Mouse (Mus musculus): Measurements from ENCODE around the gene Spop. TPM values are rescaled to one million over a fixed set of nuclear protein-coding genes. Genes with fewer than 3 reads are reported as not detected.
A peak's percentile ranks its signal among the peaks of the same experiment; 100 is the strongest.

Gene Spop
- polyA plus RNA-seq, 1 experiment from 2014 or later: 96.0 TPM

- Histone ChIP-seq H3K4me2 (replicated peaks; ENCODE audit: low read depth) (no peak overlapping the region), H3K9ac (ENCODE audit: low read length) (no peak overlapping the region), H3K4me3 (ENCODE audit: low read depth, low read length) (no peak overlapping the region), H3K9me3 (ENCODE audit: control insufficient read depth, low read length) (no peaks in the 10 kb centered on the region), H3K36me3 (ENCODE audit: control insufficient read depth, insufficient read depth, low read length) (no peaks in the 10 kb centered on the region), H3K4me1 (replicated peaks; ENCODE audit: control insufficient read depth, insufficient read depth) (no peaks in the 10 kb centered on the region), H3K27ac (replicated peaks) (no peak overlapping the region), H3K27me3 (ENCODE audit: control insufficient read depth, insufficient read depth, low read length) (no peaks in the 10 kb centered on the region)
- no peak for ATAC-seq (ENCODE audit: low FRiP score, low TSS enrichment)
- WGBS: 63% methylated on average over 13 of the region's 13 CpGs
- TF ChIP-seq CTCF (IDR thresholded peaks at IDR 0.05; ENCODE audit: low read depth) (no peak), EP300 (optimal IDR thresholded peaks at IDR 0.05) (no peak)
- DNase-seq (ENCODE audit: low spot score): no peak
Measured at GRCm38 (mm10) chr11:95532353-95533072, 118.6 kb downstream of the Spop start.

GRCm38 (mm10) chr11:95533484-95534160 lies 119.7 kb downstream of the Spop start:
- H3K4me3 ChIP-seq (ENCODE audit: low read depth, low read length): no peak overlapping the region
- WGBS: 20% methylated on average over 24 of the region's 24 CpGs
- DNase-seq (ENCODE audit: low spot score): peak; percentile 93
- H3K9me3 ChIP-seq (ENCODE audit: control insufficient read depth, low read length): no peaks in the 10 kb centered on the region
- H3K4me1 ChIP-seq (replicated peaks; ENCODE audit: control insufficient read depth, insufficient read depth): no peaks in the 10 kb centered on the region
- ATAC-seq (ENCODE audit: low FRiP score, low TSS enrichment): peak; percentile 87
- no peak overlapping the region for H3K27ac ChIP-seq (replicated peaks)
- H3K36me3 ChIP-seq (ENCODE audit: control insufficient read depth, insufficient read depth, low read length): no peaks in the 10 kb centered on the region
- no peaks in the 10 kb centered on the region for H3K27me3 ChIP-seq (ENCODE audit: control insufficient read depth, insufficient read depth, low read length)
- no peak overlapping the region for H3K9ac ChIP-seq (ENCODE audit: low read length)
- 0 out of 2 replicates have a peak overlapping the region, but pooled peaks have one; percentile 20 for H3K4me2 ChIP-seq (replicated peaks; ENCODE audit: low read depth)
- TF ChIP-seq EP300 (optimal IDR thresholded peaks at IDR 0.05) (no peak), CTCF (IDR thresholded peaks at IDR 0.05; ENCODE audit: low read depth) (peak; percentile 100)

- H3K36me3 ChIP-seq (ENCODE audit: control insufficient read depth, insufficient read depth, low read length): no peaks in the 10 kb centered on the region
- no peak overlapping the region for H3K4me3 ChIP-seq (ENCODE audit: low read depth, low read length)
- DNase-seq (ENCODE audit: low spot score): no peak
- WGBS: 71% methylated on average over 15 of the region's 15 CpGs
- no peaks in the 10 kb centered on the region for H3K9me3 ChIP-seq (ENCODE audit: control insufficient read depth, low read length)
- H3K9ac ChIP-seq (ENCODE audit: low read length): no peak overlapping the region
- H3K4me2 ChIP-seq (replicated peaks; ENCODE audit: low read depth): no peak overlapping the region
- H3K4me1 ChIP-seq (replicated peaks; ENCODE audit: control insufficient read depth, insufficient read depth): no peaks in the 10 kb centered on the region
- no peaks in the 10 kb centered on the region for H3K27me3 ChIP-seq (ENCODE audit: control insufficient read depth, insufficient read depth, low read length)
- TF ChIP-seq EP300 (optimal IDR thresholded peaks at IDR 0.05): no peak
- TF ChIP-seq CTCF (IDR thresholded peaks at IDR 0.05; ENCODE audit: low read depth): no peak
- H3K27ac ChIP-seq (replicated peaks): no peak overlapping the region
- no peak for ATAC-seq (ENCODE audit: low FRiP score, low TSS enrichment)
Measured at GRCm38 (mm10) chr11:95538378-95539104, 124.7 kb downstream of the Spop start.

GRCm38 (mm10) chr11:95540637-95541385 lies 126.9 kb downstream of the Spop start:
- ATAC-seq (ENCODE audit: low FRiP score, low TSS enrichment) (peak; percentile 22; the same call in 1 of the 2 replicates), DNase-seq (ENCODE audit: low spot score) (no peak)
- H3K36me3 ChIP-seq (ENCODE audit: control insufficient read depth, insufficient read depth, low read length): no peaks in the 10 kb centered on the region
- no peak overlapping the region for H3K9ac ChIP-seq (ENCODE audit: low read length)
- 14% methylated on average over 18 of the region's 18 CpGs for WGBS
- H3K4me2 ChIP-seq (replicated peaks; ENCODE audit: low read depth): 0 out of 2 replicates have a peak overlapping the region, but pooled peaks have one; percentile 20
- no peaks in the 10 kb centered on the region for H3K9me3 ChIP-seq (ENCODE audit: control insufficient read depth, low read length)
- TF ChIP-seq EP300 (optimal IDR thresholded peaks at IDR 0.05) (no peak), CTCF (IDR thresholded peaks at IDR 0.05; ENCODE audit: low read depth) (no peak)
- H3K4me1 ChIP-seq (replicated peaks; ENCODE audit: control insufficient read depth, insufficient read depth): no peaks in the 10 kb centered on the region
- H3K4me3 ChIP-seq (ENCODE audit: low read depth, low read length): no peak overlapping the region
- no peak overlapping the region for H3K27ac ChIP-seq (replicated peaks)
- no peaks in the 10 kb centered on the region for H3K27me3 ChIP-seq (ENCODE audit: control insufficient read depth, insufficient read depth, low read length)

Other genes with a start within 250 kb of the Spop start
- gene Tac4, start 152.6 kb upstream of the Spop start, polyA plus RNA-seq (2015; fragmentation: Nextera tagmentation; extraction: Ambion mirVana): 0.25 and 0.29 TPM in 2 replicates
- gene Kat7, start 103.8 kb upstream of the Spop start, polyA plus RNA-seq (2015; fragmentation: Nextera tagmentation; extraction: Ambion mirVana): 25.0 and 27.2 TPM in 2 replicates
- 5.7 and 6.7 TPM in 2 replicates for gene Fam117a, start 77.1 kb upstream of the Spop start, polyA plus RNA-seq (2015; fragmentation: Nextera tagmentation; extraction: Ambion mirVana)
- 106 and 110 TPM in 2 replicates for gene Slc35b1, start 29.4 kb upstream of the Spop start, polyA plus RNA-seq (2015; fragmentation: Nextera tagmentation; extraction: Ambion mirVana)
- gene Nxph3, start 100.5 kb downstream of the Spop start, polyA plus RNA-seq (2015; fragmentation: Nextera tagmentation; extraction: Ambion mirVana): 0.44 and 0.76 TPM in 2 replicates
- gene Ngfr, start 173.7 kb downstream of the Spop start, polyA plus RNA-seq (2015; fragmentation: Nextera tagmentation; extraction: Ambion mirVana): 3.9 and 4.8 TPM in 2 replicates